In the genomic region with DNA sequence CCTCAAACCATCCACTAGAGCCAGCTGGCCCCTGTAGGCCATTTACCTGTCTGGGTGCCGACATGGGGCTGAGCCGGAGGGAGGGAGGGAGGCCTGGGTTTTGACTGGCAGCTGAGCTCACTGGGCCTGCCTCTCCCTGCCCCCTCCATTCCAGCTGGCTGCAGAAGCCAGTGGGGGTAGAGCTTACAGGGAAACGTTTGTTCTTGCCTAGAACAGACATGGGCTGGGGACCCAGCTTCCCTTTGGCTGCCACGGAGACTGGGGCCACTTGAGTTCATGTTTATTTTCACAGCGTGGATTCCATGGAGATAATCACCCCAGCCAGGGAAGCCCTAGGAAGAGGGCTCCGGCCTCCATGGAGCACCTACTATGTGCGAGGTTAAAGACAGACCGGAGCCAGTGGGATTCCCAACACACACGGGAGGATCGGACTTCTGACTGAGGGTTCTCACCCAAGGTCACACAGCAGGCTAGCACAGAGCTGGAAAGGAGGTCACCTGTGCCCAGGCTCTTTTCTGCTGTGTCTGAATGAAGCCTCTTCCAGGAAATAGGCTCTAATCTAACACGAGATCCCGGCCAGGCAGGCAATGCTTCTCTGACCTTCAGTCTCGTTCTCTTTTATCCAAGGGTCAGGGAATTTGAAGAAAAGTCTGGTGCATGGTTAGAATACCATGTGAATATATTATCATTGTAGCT, we compare ENCODE assay signal across 7 mouse cellular contexts. TPM values are rescaled to one million over a fixed set of nuclear protein-coding genes. Genes with fewer than 3 reads are reported as not detected.
A peak's percentile ranks its signal among the peaks of the same experiment; 100 is the strongest.
DNase-seq lines count a peak whose midpoint lies in the region; ATAC-seq and TF ChIP-seq lines count a peak whose summit lies in the region.

No protein-coding gene starts in this region.

- peak overlapping the region; percentile 20; the same call in 1 of the 2 replicates for H3K4me2 ChIP-seq in liver, embryonic 11.5 days

- H3K9ac ChIP-seq in ES-E14 (ENCODE audit: insufficient read depth, low read depth, low read length, poor library complexity, severe bottlenecking): no peak overlapping the region; the same call in 1 of the 2 replicates
- no peak overlapping the region for H3K9ac ChIP-seq in liver, embryonic 11.5 days (ENCODE audit: low read depth, low read length)

- H3K9me3 ChIP-seq in ES-E14 (ENCODE audit: control insufficient read depth, insufficient read depth, low read depth, low read length): no peaks in the 10 kb centered on the region
- H3K9me3 ChIP-seq in liver, embryonic 11.5 days (ENCODE audit: control insufficient read depth, low read length): no peaks in the 10 kb centered on the region

- H3K27ac ChIP-seq in ES-E14 (ENCODE audit: insufficient read depth, low read depth, low read length, poor library complexity, severe bottlenecking): 0 out of 2 replicates have a peak overlapping the region, but pooled peaks have one; percentile 42
- H3K27ac ChIP-seq in liver, embryonic 11.5 days (ENCODE audit: low read depth, low read length): no peak overlapping the region

- ATAC-seq in liver, embryonic 11.5 days (replicated peaks; ENCODE audit: low FRiP score): no peak; the same call in 1 of the 2 replicates
- no peak for ATAC-seq in erythroblast, adult 5-6 weeks (replicated peaks; ENCODE audit: low FRiP score, poor library complexity, severe bottlenecking)

- DNase-seq in ES-E14 (ENCODE audit: low read depth, low spot score): no peak
- peak; percentile 69 for DNase-seq in brain, adult 2 months (ENCODE audit: low read depth, low spot score)
- peak; percentile 34 to 39 for DNase-seq in heart, postnatal 14 days
- DNase-seq in liver, embryonic 11.5 days (ENCODE audit: low spot score): no peak
- no peak for DNase-seq in ovary, postnatal 14 days (ENCODE audit: low spot score)
- DNase-seq in frontal cortex, postnatal 25 days (ENCODE audit: low spot score in 2 of 2): no peak

- H3K4me1 ChIP-seq in ES-E14 (ENCODE audit: control insufficient read depth in 2 of 2, insufficient read depth in 2 of 2, low read length in 2 of 2, poor library complexity in 1 of 2): peaks cover 5 to 11% of the 10 kb centered on the region in 2 experiments; a peak in 3 of 4 replicates
- peaks cover 3% of the 10 kb centered on the region for H3K4me1 ChIP-seq in liver, embryonic 11.5 days (replicated peaks; ENCODE audit: control insufficient read depth, insufficient read depth, low read length)

- no peaks in the 10 kb centered on the region for H3K36me3 ChIP-seq in ES-E14 (ENCODE audit: control insufficient read depth, insufficient read depth, low read length, poor library complexity, severe bottlenecking)
- no peaks in the 10 kb centered on the region for H3K36me3 ChIP-seq in liver, embryonic 11.5 days (ENCODE audit: control insufficient read depth, insufficient read depth, low read length)

- 0 out of 4 replicates have a peak overlapping the region, but pooled peaks of 1 of the 2 experiments have one; percentile 19 for H3K4me3 ChIP-seq in ES-E14 (ENCODE audit: insufficient read depth in 1 of 2, low read depth in 1 of 2, low read length in 2 of 2, poor library complexity in 1 of 2, severe bottlenecking in 1 of 2)
- H3K4me3 ChIP-seq in liver, embryonic 11.5 days (ENCODE audit: low read depth, low read length): no peak overlapping the region

- intact Hi-C loops in heart, postnatal 14 days (cut with DNase I): no loop called here

- WGBS in liver, embryonic 11.5 days: 31% methylated on average over 13 of the region's 13 CpGs

- in situ Hi-C loops in ES-E14 (cut with MboI; ENCODE audit: low sequenced_read_pairs in 2 of 2, unreplicated experiment in 2 of 2): no loop called here

- H3K27me3 ChIP-seq in liver, embryonic 11.5 days (replicated peaks; ENCODE audit: control insufficient read depth, insufficient read depth, low read length): peaks cover 8% of the 10 kb centered on the region

TF ChIP-seq in ES-E14, 5 proteins besides CTCF, POLR2A, EP300 and RAD21:
- no peak for TF ChIP-seq ZNF384 (IDR thresholded peaks at IDR 0.05; ENCODE audit: low read depth, low read length)
- no peak for TF ChIP-seq CHD2 (IDR thresholded peaks at IDR 0.05; ENCODE audit: low read depth, low read length)
- TF ChIP-seq MAFK (IDR thresholded peaks at IDR 0.05; ENCODE audit: insufficient read depth, low read depth, low read length): no peak
- TF ChIP-seq HCFC1 (IDR thresholded peaks at IDR 0.05; ENCODE audit: borderline replicate concordance, insufficient read depth, low read length): no peak
- no peak for TF ChIP-seq ZC3H11A (IDR thresholded peaks at IDR 0.05; ENCODE audit: borderline replicate concordance, low read depth, low read length)

RNA-seq across cellular contexts. Expression of a gene that starts 25.2 kb away (rescaled TPM):
- 0.32 and 0.67 TPM in 2 replicates for total RNA-seq in ES-E14 (2012; rRNA removed)
- under 1 TPM; 0.05 to 0.38 TPM for total RNA-seq in heart, postnatal 14 days (2021)
- polyA plus RNA-seq in liver, embryonic 11.5 days (2014; fragmentation: Nextera tagmentation; extraction: Ambion mirVana): 0.14 TPM in 1 of 2 replicates, not detected in the other
- total RNA-seq in erythroblast, adult 5-6 weeks (2015; ENCODE audit: low replicate concordance): not detected in 2 replicates
- not detected in 2 replicates for total RNA-seq in erythroblast, adult 5-6 weeks (2017; ENCODE audit: low replicate concordance)

Comparison
In these comparisons a context has a peak if more than half of its experiments do, and no peak if none do; other contexts are left out.
1. DNase-seq: peak in brain, adult 2 months (single experiment) and heart, postnatal 14 days (2 of 2); none in ES-E14 (single experiment), liver, embryonic 11.5 days (single experiment), ovary, postnatal 14 days (single experiment) and frontal cortex, postnatal 25 days (0 of 2).